Mouse (Mus musculus) heart, postnatal 0 days (tissue): ENCODE results near the gene Styx.

Source experiments
- CTCF ChIP-seq: IDR thresholded peaks from 2 replicates; pipeline ENCODE4 v1.5.1; 2016; ENCODE audit warnings: antibody characterized with exemption, control low read depth, low read depth
- EP300 ChIP-seq: IDR thresholded peaks from 2 replicates; pipeline ENCODE4 v1.6.1; 2016; ENCODE audit warnings: antibody characterized with exemption, low read depth

DNA sequence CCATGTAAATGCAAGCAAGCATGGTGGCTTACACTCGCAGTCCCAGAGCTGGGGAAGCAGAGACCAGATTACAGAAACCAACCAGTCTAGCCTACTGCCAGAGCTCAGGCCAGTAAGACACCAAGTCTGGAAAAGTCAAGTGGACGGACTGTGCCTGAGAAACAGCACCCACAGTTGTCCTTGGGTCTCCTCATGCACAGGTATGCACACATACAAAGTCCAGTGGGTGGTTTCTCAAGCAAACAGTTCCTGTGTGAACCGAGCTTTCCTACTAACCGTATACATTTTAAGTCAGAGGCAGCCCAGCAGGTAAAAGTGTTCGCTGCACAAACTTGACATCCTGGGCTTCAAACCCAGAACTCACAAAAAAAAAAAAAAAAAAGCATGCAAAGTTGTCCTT is 45.0 kb upstream of the Styx start:
- TF ChIP-seq CTCF = no peak
- TF ChIP-seq EP300 = no peak
